Mouse (Mus musculus): ENCODE measurements at regions not wholly inside any gene's neighbourhood (a gene's known extent, or its start where the extent isn't known, plus 50 kb on each side); places are given as distances from the start of the nearest gene placed in this dataset.
"Not testable (repeated sequence)": the region's sequence is repeated elsewhere in the genome, so short reads cannot be mapped to it uniquely, and the experiment has no call there.

- not testable (repeated sequence) for H3K9ac ChIP-seq; H3K4me1 ChIP-seq (replicated peaks); H3K4me3 ChIP-seq; H3K27ac ChIP-seq; H3K9me3 ChIP-seq (replicated peaks); ATAC-seq (replicated peaks; ENCODE audit: insufficient number of reproducible peaks, insufficient read depth, low FRiP score, low read depth); H3K4me2 ChIP-seq; H3K36me3 ChIP-seq; H3K27me3 ChIP-seq
- WGBS = 90% methylated on average over 16 of the region's 16 CpGs
Observed at GRCm38 (mm10) chr8:118209301-118209700, 74.2 kb upstream of the Cdh13 start.

GRCm38 (mm10) chr8:118190866-118191265 is 92.7 kb upstream of the Cdh13 start:
- Histone ChIP-seq H3K4me3 (0 out of 2 replicates have a peak overlapping the region, but pooled peaks have one; percentile 5), H3K27me3 (no peaks in the 10 kb centered on the region), H3K4me2 (peak overlapping the region; percentile 34), H3K9me3 (replicated peaks) (no peaks in the 10 kb centered on the region), H3K36me3 (no peaks in the 10 kb centered on the region), H3K27ac (peak overlapping the region; percentile 74), H3K9ac (no peak overlapping the region), H3K4me1 (replicated peaks) (peaks cover 22% of the 10 kb centered on the region)
- 0 out of 2 replicates have a peak, but pooled peaks have one; percentile 49 for ATAC-seq (replicated peaks; ENCODE audit: insufficient number of reproducible peaks, insufficient read depth, low FRiP score, low read depth)
- 29% methylated on average over 6 of the region's 6 CpGs for WGBS

- H3K9ac ChIP-seq = no peak overlapping the region
- no peak overlapping the region for H3K27ac ChIP-seq
- no peak overlapping the region for H3K4me3 ChIP-seq
- WGBS = 83% methylated on average over 15 of the region's 15 CpGs
- H3K9me3 ChIP-seq (replicated peaks) = no peaks in the 10 kb centered on the region
- peaks cover 22% of the 10 kb centered on the region for H3K4me1 ChIP-seq (replicated peaks)
- no peak for ATAC-seq (replicated peaks; ENCODE audit: insufficient number of reproducible peaks, insufficient read depth, low FRiP score, low read depth)
- no peak overlapping the region for H3K4me2 ChIP-seq
- H3K36me3 ChIP-seq = no peaks in the 10 kb centered on the region
- H3K27me3 ChIP-seq = no peaks in the 10 kb centered on the region
Observed at GRCm38 (mm10) chr8:118189226-118189625, 94.3 kb upstream of the Cdh13 start.

GRCm38 (mm10) chr8:118169001-118169413 is 114.5 kb upstream of the Cdh13 start:
- Histone ChIP-seq H3K36me3 (no peaks in the 10 kb centered on the region), H3K9me3 (replicated peaks) (no peaks in the 10 kb centered on the region), H3K9ac (no peak overlapping the region), H3K4me1 (replicated peaks) (no peaks in the 10 kb centered on the region), H3K27me3 (no peaks in the 10 kb centered on the region), H3K4me2 (no peak overlapping the region), H3K4me3 (no peak overlapping the region), H3K27ac (no peak overlapping the region)
- no peak for ATAC-seq (replicated peaks; ENCODE audit: insufficient number of reproducible peaks, insufficient read depth, low FRiP score, low read depth)
- WGBS = 55% methylated on average over 7 of the region's 7 CpGs

- H3K4me2 ChIP-seq = 0 out of 2 replicates have a peak overlapping the region, but pooled peaks have one; percentile 32
- H3K27ac ChIP-seq = no peak overlapping the region
- ATAC-seq (replicated peaks; ENCODE audit: insufficient number of reproducible peaks, insufficient read depth, low FRiP score, low read depth) = no peak; the same call in 1 of the 2 replicates
- H3K9me3 ChIP-seq (replicated peaks) = no peaks in the 10 kb centered on the region
- no peak overlapping the region for H3K4me3 ChIP-seq
- no peak overlapping the region for H3K9ac ChIP-seq
- WGBS = 25% methylated on average over 10 of the region's 10 CpGs
- no peaks in the 10 kb centered on the region for H3K36me3 ChIP-seq
- H3K4me1 ChIP-seq (replicated peaks) = peaks cover 7% of the 10 kb centered on the region
- H3K27me3 ChIP-seq = no peaks in the 10 kb centered on the region
Observed at GRCm38 (mm10) chr8:118162171-118162570, 121.4 kb upstream of the Cdh13 start.

- no peak for ATAC-seq (replicated peaks; ENCODE audit: insufficient number of reproducible peaks, insufficient read depth, low FRiP score, low read depth)
- no peaks in the 10 kb centered on the region for H3K27me3 ChIP-seq
- H3K4me3 ChIP-seq = no peak overlapping the region
- H3K9ac ChIP-seq = no peak overlapping the region
- H3K36me3 ChIP-seq = no peaks in the 10 kb centered on the region
- WGBS = 62% methylated on average over 10 of the region's 10 CpGs
- H3K4me1 ChIP-seq (replicated peaks) = 0 out of 2 replicates have a peak, but pooled peaks cover 3% of the 10 kb centered on the region
- no peak overlapping the region for H3K4me2 ChIP-seq
- no peak overlapping the region for H3K27ac ChIP-seq
- no peaks in the 10 kb centered on the region for H3K9me3 ChIP-seq (replicated peaks)
Observed at GRCm38 (mm10) chr8:118147359-118148205, 136.0 kb upstream of the Cdh13 start.

GRCm38 (mm10) chr8:118144546-118144945 is 139.0 kb upstream of the Cdh13 start:
- 0 out of 2 replicates have a peak, but pooled peaks cover 3% of the 10 kb centered on the region for H3K4me1 ChIP-seq (replicated peaks)
- no peaks in the 10 kb centered on the region for H3K9me3 ChIP-seq (replicated peaks)
- WGBS = 74% methylated on average over 5 of the region's 5 CpGs
- H3K36me3 ChIP-seq = no peaks in the 10 kb centered on the region
- no peak overlapping the region for H3K4me3 ChIP-seq
- no peak overlapping the region for H3K4me2 ChIP-seq
- H3K9ac ChIP-seq = no peak overlapping the region
- no peak overlapping the region for H3K27ac ChIP-seq
- ATAC-seq (replicated peaks; ENCODE audit: insufficient number of reproducible peaks, insufficient read depth, low FRiP score, low read depth) = no peak
- H3K27me3 ChIP-seq = no peaks in the 10 kb centered on the region

GRCm38 (mm10) chr8:118142311-118142710 is 141.2 kb upstream of the Cdh13 start:
- no peaks in the 10 kb centered on the region for H3K36me3 ChIP-seq
- H3K4me1 ChIP-seq (replicated peaks) = no peaks in the 10 kb centered on the region
- H3K27ac ChIP-seq = no peak overlapping the region
- no peak overlapping the region for H3K4me2 ChIP-seq
- H3K27me3 ChIP-seq = no peaks in the 10 kb centered on the region
- WGBS = 90% methylated on average over 8 of the region's 8 CpGs
- no peaks in the 10 kb centered on the region for H3K9me3 ChIP-seq (replicated peaks)
- no peak for ATAC-seq (replicated peaks; ENCODE audit: insufficient number of reproducible peaks, insufficient read depth, low FRiP score, low read depth)
- no peak overlapping the region for H3K9ac ChIP-seq
- H3K4me3 ChIP-seq = no peak overlapping the region

- ATAC-seq (replicated peaks; ENCODE audit: insufficient number of reproducible peaks, insufficient read depth, low FRiP score, low read depth) = no peak
- no peaks in the 10 kb centered on the region for H3K36me3 ChIP-seq
Observed at GRCm38 (mm10) chr8:118139928-118140327, 143.6 kb upstream of the Cdh13 start.

GRCm38 (mm10) chr8:118137846-118138245 is 145.7 kb upstream of the Cdh13 start:
- H3K9me3 ChIP-seq (replicated peaks) = no peaks in the 10 kb centered on the region
- no peak overlapping the region for H3K4me2 ChIP-seq
- H3K27me3 ChIP-seq = no peaks in the 10 kb centered on the region
- H3K9ac ChIP-seq = no peak overlapping the region
- no peaks in the 10 kb centered on the region for H3K36me3 ChIP-seq
- 78% methylated on average over 3 of the region's 3 CpGs for WGBS
- H3K4me1 ChIP-seq (replicated peaks) = 0 out of 2 replicates have a peak, but pooled peaks cover 2% of the 10 kb centered on the region
- no peak for ATAC-seq (replicated peaks; ENCODE audit: insufficient number of reproducible peaks, insufficient read depth, low FRiP score, low read depth)
- no peak overlapping the region for H3K4me3 ChIP-seq
- H3K27ac ChIP-seq = no peak overlapping the region

More at GRCm38 (mm10) chr8:118139928-118140327, 143.6 kb upstream of the Cdh13 start:
- Histone ChIP-seq H3K9me3 (replicated peaks) (no peaks in the 10 kb centered on the region), H3K27me3 (no peaks in the 10 kb centered on the region), H3K27ac (no peak overlapping the region), H3K4me2 (no peak overlapping the region), H3K4me1 (replicated peaks) (0 out of 2 replicates have a peak, but pooled peaks cover 2% of the 10 kb centered on the region), H3K9ac (no peak overlapping the region), H3K4me3 (no peak overlapping the region)
- 70% methylated on average over 6 of the region's 6 CpGs for WGBS

GRCm38 (mm10) chr8:118124993-118125392 is 158.5 kb upstream of the Cdh13 start:
- Histone ChIP-seq H3K9ac (no peak overlapping the region), H3K4me1 (replicated peaks) (peaks cover 9% of the 10 kb centered on the region), H3K9me3 (replicated peaks) (no peaks in the 10 kb centered on the region), H3K4me2 (no peak overlapping the region), H3K4me3 (no peak overlapping the region), H3K36me3 (no peaks in the 10 kb centered on the region), H3K27me3 (no peaks in the 10 kb centered on the region), H3K27ac (no peak overlapping the region)
- 0 out of 2 replicates have a peak, but pooled peaks have one; percentile 50 for ATAC-seq (replicated peaks; ENCODE audit: insufficient number of reproducible peaks, insufficient read depth, low FRiP score, low read depth)
- 39% methylated on average over 7 of the region's 7 CpGs for WGBS

GRCm38 (mm10) chr8:118114253-118114652 is 169.3 kb upstream of the Cdh13 start:
- Histone ChIP-seq H3K4me2 (no peak overlapping the region), H3K27me3 (no peaks in the 10 kb centered on the region), H3K4me1 (replicated peaks) (no peaks in the 10 kb centered on the region), H3K4me3 (no peak overlapping the region), H3K36me3 (no peaks in the 10 kb centered on the region), H3K9ac (no peak overlapping the region), H3K27ac (no peak overlapping the region), H3K9me3 (replicated peaks) (no peaks in the 10 kb centered on the region)
- no peak for ATAC-seq (replicated peaks; ENCODE audit: insufficient number of reproducible peaks, insufficient read depth, low FRiP score, low read depth)
- WGBS = 60% methylated on average over 8 of the region's 8 CpGs

Measured in heart, embryonic 15.5 days (tissue).